Mouse (Mus musculus) layer of hippocampus, adult 11-12 months (tissue): ENCODE measurements around the gene Btbd2.
"Not testable (repeated sequence)": the region's sequence is repeated elsewhere in the genome, so short reads cannot be mapped to it uniquely, and the experiment has no call there.

ENCODE experiments used
- DNase-seq: peaks from one replicate; pipeline ENCODE4 v3.0.0; 2022; ENCODE audit warnings: low spot score

The Btbd2 gene

DNA sequence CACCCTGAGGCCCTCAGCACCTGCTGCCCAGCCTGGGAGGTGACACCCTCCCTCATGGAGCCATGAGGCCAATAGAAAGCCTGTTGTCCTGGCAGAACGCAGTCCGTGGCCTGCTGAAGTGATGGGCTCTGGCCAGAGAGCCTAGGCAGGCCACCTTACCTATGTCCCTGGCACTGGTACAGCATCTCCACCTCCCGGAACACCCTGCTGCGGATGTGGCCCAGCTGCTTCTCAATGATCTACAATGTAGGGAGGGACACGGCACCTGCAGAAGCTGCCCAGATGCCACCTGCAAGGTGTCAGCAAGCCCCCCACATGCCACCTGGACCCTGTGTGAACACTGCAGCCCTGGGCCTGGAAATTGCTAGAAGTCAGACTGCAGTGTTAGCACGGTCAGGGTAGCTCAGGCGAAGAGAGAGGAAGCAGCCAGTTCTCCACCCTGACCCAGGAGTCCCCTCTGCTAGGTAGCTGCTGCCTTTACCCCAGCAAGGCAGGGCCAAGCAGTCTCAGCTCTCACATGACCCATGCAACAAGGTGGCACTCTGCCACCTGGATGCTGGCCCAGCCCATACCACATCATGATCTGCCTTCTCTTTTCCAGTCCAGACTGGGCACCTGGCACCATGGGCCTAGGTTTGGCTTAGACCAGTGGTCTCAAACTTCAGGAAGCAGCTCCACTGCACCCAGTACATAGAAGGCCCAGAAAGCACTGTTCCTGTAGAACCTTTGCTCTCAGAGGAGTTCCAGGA lies 13.0 kb upstream of the Btbd2 start:
- no peak for DNase-seq

DNA sequence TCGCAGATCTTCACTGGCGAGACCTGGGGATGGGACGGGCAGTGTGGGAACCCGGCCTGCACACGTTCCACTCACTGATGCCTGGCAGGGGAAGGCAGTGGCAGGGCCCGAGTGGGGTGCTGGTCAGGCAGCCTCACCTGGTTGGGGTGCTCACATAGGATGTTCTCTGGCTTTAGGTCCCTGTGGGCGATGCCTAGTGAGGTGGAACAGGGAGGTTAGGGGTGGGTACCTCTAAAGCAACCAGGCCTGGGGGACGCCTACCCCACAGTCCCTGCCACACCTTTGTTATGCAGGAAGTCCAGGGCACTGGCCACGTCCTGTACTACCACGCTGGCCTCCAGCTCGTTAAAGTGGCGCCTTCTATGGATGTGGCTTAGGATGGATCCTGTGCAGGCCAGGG lies 12.1 kb upstream of the Btbd2 start:
- no peak for DNase-seq

DNA sequence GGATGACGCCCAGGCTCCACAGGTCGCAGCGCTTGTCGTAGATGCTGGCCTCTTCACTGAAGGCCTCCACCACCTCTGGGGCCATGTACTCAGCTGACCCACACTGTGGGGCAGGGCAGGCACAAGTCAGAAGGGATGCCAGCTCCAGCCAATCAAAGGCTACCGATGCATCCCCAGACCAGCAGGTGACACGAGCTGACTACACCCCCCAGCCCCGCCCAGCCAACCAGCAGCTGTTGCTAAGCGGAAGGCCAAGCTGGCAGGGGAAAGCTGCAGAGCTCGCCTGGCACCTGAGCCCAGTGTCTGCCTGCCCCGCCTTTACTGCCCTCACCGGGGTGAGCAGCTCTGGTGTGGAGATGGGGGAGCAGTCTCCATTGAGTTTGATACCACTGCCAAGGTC lies 11.7 kb upstream of the Btbd2 start:
- DNase-seq: no peak

DNA sequence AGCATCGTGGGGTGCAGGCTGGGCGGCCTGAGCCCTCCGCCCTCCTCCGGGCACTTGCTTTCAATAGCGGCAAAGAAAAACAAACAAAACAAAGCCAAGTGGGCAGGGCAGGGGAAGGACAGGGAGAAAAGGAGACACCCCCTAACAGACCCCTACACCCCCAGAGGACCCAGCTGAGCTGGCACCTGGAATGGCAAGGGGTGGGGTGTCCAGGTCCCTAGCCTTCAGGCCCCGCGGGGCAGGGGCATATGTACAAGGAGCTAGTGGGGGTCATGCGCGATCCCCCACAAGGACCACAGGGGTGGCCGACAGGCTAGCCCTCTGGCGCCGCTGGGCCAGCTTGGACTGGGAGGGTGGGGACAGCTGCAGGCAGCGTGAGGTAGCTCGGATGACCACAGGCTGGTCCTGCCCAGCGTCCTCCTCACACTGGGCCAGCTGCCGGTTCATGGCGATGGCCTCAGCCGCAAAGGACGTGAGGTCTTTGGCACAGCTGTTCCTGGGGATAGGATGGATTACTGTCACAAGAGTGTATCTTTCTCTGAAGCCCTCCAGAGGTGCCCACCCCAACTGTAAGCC lies 10.1 kb upstream of the Btbd2 start:
- no peak for DNase-seq

DNA sequence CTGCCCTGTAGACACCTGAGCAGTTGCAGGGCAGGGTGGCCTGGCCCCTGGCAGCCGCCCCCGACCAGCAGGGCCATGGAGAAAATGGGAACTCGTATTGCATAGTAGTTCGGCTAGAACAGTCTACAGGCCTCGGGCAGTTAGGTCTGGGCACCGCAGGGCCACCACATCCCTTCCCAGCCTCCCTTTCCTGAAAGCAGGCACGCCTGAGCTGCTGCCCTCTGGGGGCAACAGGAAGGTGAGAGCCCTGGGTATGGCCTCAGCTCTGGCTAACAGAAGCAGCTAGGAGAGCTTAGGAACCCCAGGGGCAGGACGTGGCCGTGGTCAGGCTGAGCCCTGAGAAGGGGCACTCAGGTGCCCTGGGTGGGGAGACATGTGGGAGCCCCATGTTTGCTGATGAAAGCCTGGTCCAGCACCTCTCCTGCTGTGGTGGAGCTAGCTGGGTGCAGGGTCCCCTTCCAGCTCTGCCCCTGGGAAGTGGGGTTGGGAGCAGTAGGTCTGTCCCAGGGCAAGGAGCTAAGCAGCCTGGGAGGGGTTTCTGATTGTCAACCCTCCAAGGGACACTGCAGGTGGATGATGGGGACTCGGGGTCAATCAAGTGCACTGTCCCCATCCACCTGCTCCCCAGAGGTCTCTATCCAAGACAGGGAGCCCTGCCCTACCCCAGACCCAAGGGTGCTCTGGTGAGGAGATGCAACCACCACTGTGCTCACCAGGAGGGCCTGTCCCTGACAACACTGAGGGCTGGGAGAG lies 9.3 kb upstream of the Btbd2 start:
- no peak for DNase-seq

DNA sequence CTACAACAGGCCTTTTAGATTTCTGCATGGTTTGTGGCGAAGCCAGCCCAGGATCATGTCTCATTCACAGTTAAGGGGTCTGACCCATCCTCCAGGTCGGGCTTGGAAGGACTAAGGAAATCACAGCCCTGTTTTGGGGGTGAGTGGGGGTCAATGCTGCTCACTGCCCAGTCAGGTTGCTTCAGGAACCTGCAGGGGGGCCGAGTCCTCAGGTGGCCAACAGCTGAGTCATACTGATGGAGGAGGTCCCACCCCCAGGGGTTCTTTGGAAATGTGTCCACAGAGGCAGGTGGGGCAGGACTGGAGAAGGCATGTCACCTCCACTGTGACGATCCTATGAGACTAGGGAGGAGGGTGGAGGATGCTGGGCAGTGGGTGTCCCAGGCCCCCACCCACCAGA lies 8.6 kb upstream of the Btbd2 start:
- DNase-seq: no peak

DNA sequence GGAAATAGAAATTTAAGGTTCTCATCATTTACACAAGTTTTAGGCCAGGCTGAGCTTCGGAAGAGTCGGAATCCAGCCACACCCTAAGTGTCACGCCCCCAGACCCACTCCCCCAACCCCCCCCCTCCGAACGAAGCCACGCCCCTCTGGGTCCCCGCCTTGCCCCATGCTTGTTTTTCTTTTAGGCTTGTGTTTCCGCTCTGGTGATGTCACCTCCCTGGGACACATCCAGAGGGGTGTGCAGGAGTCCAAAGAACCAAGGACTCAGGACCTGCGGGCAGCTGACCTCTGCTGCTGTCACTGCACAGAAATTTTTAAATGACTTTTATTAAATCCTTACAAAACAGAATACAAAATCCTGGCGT lies 8.1 kb upstream of the Btbd2 start:
- DNase-seq: no peak

DNA sequence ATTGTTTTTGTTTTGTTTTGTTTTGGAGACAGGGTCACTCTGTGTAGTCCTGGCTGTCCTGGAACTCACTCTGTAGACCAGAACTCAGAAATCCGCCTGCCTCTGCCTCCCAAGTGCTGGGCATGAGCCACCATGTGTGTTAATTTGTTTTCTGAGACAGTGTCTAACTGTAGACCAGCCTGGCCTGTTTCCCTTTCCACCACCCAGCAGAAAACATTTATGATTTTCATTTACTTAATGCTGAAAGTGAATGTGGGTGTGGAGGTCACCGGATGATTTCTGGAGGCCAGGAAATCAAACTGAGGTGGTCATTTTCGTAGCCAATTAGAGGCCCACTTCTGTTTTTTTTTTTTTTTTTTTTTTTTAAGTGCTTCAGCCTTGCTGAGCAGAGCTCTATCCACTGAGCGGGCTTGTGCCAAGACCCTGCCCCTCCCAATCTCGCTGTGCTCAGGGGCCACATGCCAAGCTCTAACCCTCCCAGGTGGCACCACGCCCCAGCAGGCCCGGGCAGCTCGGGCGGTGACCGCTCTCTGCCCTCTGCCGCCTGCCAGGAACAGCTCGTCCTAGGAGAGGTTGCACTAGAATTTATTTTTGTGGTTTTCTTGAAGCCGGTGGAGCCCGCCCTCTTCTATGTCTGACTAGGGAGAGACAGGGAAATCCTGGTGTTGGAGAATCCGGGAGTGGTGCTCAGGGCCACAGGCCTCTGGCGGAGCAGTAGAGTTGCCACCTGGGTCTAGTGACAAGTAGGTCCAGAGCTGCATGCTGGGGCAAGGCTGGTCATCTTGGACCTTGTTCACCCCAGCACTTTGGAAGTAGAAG lies 7.5 kb upstream of the Btbd2 start:
- DNase-seq: no peak

DNA sequence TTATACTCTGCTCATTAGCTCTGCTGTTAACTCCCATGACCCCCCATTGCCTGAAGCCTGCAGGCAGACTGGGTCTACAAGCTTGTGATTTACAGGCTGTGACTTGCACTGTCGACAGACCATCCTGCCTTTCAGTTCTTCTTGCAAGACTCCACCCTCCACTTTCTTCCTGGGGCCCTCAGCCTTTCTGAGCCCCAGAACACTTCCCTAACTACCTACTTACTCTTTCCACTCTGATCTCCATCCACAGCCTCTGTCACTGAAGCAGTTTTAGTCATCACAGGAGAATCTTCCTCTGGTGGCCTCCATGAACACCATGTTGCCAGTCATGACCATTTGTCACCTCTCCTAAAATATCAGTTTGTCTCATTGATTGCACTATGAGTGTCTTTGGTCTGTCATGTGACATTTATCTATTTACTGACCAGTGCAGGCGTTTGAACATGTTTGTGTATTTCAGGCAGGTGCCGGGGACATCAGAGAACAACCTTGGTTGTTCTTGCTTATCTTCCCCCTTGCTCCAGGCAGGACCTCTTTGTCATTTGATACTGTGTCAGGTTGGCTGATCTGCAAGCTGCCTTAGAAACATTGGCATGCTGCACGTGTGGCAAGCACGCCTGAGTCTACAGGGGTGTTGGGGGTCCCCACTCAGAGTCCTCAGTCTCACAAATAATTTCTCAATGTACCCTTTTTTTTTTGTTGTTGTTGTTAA lies 6.8 kb upstream of the Btbd2 start:
- no peak for DNase-seq

DNA sequence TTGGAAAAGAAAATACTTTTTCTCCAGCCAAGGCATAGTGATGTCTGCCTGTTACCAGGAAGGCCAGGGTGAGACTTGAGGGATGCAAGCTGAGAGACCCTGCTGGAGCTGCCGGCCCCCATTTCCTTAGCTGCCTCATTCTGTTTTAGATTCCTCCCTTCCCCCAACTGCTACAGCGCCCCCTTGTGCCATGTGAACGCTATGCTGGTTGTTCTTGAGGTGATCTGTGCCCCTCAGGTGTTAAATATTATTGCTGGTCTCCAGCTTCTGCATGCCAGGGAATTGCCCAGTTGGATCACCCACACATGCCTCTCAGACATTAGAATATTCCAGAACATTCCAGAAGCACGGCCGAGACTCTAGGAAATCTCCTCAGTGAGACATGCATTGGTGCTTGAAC lies 4.3 kb upstream of the Btbd2 start:
- DNase-seq: no peak

DNA sequence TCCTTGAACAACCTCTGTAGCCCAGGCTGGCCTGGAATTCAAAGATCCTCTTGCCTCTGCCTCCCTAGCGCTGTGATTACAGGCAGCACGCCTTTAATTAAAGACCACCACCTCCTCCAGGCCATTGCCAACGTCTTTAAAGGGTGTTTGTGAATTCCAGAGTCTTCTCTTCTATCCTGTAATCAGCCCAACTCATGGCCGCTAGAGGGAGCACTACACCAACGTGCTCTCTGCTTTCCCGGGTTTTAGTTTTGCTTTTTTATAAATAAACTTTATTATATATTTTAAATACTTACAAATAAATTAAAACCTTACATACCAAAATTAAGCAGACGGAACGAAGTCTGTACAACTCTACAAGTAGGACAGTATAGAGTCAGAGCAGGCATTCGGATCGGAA lies 2.3 kb upstream of the Btbd2 start:
- DNase-seq: peak; percentile 85

DNA sequence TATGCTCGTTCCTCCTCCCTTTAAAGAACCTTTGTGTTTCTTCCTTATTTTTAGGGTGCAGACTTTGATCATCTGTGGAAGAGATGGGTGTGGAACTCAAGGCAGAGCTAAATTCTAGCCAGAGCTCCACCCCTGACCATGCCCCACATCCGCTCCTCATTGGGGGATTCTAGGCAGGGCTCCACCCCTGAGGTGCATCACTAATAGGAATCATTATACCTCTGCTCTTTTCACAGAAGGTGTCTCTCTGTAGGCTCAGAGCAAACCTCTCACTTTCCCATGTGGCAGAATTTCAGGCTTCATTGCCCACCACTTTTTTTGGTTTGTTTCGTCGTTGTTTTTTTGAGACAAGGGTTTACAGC lies 2.0 kb upstream of the Btbd2 start:
- no peak for DNase-seq

DNA sequence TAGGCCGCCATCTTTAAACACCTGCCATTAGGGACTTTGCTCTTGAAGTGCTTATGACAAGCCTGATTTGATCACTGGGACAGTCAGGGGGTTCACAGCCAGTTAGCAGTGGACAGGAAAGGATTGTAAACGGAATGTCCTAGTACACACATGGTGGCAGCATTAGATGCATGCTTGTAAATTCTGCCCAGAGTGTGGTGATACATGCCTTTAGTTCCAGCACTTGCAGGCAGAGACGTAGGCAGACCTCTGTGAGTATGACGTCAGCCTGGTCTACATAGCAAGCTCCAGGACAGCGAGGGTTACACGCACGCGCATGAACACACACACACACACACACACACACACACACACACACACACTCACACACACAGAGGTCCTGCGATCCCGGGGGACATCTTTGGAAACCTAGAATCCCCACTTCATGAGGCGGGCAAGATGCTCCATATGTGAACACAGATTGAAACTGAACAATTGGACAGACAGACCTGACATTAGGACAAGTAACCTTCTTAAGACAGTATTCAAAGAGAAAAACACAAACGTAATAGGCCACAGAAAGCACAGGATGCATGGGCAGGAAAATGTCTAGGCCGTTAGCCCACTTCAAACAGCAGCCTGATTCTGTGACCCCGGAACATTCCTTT lies 1.4 kb upstream of the Btbd2 start:
- DNase-seq: no peak

DNA sequence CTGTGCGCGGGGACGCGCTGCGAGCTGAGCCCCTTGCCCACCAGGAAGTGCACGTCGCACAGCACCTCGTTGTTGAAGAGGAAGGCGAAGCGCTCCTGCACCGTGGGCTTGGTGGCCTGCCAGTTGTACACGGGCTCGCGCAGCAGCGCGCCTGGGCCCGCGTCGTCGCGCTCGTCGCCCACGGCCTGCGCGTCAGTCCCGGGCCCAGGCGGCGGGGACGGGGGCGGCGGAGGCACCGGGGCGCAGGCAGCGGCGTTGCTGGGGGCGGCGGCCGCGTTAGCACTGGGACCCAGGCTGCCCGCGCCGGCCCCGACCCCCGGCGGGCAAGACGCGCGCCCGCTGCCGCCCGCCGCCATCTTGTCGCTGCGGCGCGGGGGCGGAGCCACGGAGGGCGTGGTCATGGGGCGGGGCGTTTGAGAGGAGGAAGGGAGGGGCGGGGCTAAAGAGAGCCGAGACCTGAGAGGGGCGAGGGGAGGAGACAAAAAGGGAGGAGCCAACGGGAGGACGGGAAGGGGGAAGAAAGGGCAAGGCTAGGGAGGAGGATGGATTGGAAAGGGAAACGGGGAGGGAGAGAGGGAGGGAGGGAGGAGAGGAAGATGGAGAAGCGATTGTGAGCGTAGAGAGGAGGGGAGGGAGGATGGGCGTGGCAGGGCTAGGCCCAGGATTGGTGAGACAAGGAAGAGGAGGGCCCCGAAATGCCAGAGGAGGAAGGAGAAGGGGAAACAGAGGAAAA lies 575 bp downstream of the Btbd2 start:
- peak; percentile 96 for DNase-seq

DNA sequence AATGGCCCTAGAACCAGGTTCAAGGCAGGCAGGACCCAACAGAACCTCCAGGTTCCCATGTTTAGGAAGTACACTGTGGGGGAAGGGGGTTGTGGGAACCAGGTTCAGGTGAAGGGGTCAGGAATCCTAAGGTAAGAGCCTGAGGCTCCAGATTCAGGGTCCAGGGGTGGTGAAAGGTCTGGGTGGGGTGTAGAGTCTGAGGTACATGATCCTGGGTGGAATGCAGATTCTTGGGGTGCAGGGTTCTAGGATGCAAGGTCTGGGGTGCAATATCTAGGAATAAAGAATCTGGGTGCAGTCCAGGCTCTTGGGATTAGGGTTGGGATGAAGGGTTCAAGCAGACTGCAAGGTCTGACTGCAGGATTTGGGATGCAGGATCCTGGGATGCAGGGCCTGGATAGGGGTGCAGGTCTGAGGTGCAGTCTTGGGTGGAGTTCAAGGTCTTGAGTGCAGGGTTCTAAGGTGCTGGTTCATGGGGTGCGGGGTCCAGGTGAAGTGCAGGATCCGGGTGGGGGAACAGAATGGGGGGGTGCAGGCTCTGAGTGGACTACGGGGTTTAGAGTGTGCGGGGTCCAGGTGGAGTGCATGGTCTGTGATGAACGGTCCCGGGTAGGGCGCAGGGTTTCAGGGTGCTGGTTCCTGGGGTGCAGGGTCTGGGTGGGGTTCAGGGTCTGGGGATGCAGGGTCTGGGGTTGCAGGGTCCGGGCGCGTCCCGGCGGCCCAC lies 1.3 kb downstream of the Btbd2 start:
- DNase-seq: no peak

DNA sequence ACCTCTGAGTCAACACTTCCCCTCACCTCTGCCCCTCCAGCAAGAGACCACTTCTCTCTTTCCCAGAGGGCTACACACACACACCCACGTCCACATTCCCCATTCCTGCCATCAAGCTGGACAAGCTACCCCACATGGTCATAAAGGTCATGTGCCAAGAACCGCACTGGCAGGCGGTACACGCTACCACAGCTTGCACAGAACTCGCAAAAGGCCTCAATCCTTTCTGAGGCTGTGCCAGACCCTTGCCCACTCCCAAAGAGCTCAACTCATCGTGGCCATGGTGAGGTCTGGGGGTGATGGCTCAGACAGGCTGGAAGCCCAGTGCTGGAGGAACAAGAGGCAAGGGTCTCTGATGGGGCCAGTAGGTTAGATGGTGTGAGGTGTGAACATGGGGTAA lies 2.0 kb downstream of the Btbd2 start:
- DNase-seq: no peak

DNA sequence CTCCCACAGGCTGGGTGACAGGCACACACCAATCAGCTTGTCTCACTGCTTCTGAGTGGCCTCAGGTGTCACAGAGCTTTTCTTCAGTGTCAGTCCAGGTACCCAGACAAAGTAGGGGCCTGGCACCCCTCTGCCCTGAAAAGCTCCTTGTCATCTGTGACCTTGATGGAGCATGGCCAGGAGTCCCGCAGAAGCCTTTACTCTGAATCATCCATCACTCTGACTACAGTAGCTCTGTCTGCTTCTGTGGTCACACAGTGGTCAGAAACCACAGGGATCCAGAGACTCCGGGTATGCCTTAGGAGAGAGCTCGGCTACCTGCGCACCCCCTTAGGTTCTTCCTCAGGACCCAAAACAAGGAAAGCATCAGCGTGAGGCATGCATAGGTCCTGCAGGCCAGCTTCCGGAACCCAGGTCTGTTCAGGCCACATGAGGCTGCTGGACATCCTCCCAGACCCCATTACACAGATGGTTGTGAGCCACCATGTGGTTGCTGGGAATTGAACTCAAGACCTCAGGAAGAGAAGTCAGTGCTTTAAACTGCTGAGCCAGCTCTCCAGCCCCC lies 3.6 kb downstream of the Btbd2 start:
- DNase-seq: no peak

DNA sequence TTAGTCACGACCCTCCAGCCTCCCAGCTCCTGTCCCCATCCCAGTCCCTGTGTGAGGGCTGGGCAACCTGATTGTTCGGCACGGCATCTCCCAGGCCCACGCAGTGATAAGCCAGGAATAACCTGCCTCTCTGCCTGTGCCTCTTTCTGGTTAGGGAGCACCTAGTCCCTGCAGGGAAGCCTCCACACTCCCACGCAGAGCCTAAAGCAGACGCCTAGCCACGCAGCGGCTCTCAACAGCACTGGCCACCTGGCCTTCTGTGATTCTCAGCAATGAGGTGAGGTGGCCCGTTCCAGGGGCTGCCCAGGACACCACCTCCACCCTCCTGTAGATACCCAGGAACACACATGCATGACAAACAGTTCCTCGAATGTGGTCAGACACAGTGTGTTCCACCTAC lies 6.5 kb downstream of the Btbd2 start:
- DNase-seq: no peak

DNA sequence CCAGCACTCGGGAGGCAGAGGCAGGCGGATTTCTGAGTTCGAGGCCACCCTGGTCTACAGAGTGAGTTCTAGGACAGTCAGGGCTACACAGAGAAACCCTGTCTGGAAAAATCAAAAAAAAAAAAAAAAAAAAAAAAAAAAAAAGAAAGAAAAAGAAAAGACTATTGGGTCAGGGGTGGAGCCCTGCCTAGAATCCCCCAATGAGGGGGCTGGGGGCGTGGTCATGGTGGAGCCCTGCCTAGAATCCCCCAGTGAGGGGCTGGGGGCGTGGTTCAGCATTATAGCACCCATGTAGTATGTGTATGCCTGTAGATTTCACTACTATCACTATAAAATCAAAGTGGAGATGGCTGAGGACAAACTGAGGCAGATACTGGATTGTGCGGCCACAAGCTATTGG lies 7.0 kb downstream of the Btbd2 start:
- not testable (repeated sequence) for DNase-seq

DNA sequence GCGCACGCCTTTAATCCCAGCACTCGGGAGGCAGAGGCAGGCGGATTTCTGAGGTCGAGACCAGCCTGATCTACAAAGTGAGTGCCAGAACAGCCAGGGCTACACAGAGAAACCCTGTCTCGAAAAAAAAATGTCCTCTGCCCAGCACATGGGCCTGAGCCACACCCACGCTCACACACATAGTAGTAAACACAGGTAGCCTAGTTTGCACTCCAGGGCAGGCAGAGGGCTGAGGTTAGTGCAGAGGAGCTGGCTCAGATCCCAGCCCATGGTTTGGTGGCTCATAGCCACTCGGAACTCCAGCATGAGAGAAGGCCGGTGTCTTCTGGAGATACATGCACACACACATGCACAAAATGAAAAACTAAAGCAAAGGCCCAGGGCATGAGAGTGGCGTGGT lies 9.9 kb downstream of the Btbd2 start:
- no peak for DNase-seq
